Mouse (Mus musculus) hindbrain, postnatal 0 days (tissue): ENCODE data around the gene Rab40c. TPM values are rescaled to one million over a fixed set of nuclear protein-coding genes. Genes with fewer than 3 reads are reported as not detected.

Source experiments
- ATAC-seq: fragments of 200-750 bp; cut with Nextera tagmentation; 2 replicates; pipeline ENCODE4 v1.8.0; 2017; ENCODE audit warnings: mild to moderate bottlenecking, moderate TSS enrichment, moderate library complexity
- DNase-seq: peaks from one replicate; pipeline ENCODE4 v3.0.0-alpha.2; 2015; ENCODE audit warnings: low spot score
- H3K27ac ChIP-seq: fragments of 300-500 bp; sonication (generic); 2 replicates; pipeline ENCODE4 v1.5.1; 2014; ENCODE audit warnings: mild to moderate bottlenecking
- H3K27me3 ChIP-seq: fragments of 300-500 bp; sonication (generic); 2 replicates; pipeline ENCODE4 v1.6.1; 2014; ENCODE audit warnings: low read length, mixed read lengths; ENCODE audit not compliant: insufficient read depth
- H3K36me3 ChIP-seq: fragments of 300-500 bp; sonication (generic); 2 replicates; pipeline ENCODE4 v1.6.1; 2014; ENCODE audit warnings: low read length, mixed read lengths; ENCODE audit not compliant: insufficient read depth
- H3K4me1 ChIP-seq: fragments of 300-500 bp; sonication (generic); 2 replicates; pipeline ENCODE4 v1.6.1; 2014; ENCODE audit warnings: antibody characterized with exemption, low read length, mixed read lengths; ENCODE audit not compliant: insufficient read depth
- H3K4me2 ChIP-seq: fragments of 300-500 bp; sonication (generic); 2 replicates; pipeline ENCODE4 v1.6.1; 2014; ENCODE audit warnings: low read depth, mild to moderate bottlenecking, low read length, moderate library complexity, mixed read lengths
- H3K4me3 ChIP-seq: fragments of 300-500 bp; sonication (generic); 2 replicates; pipeline ENCODE4 v1.5.1; 2014; ENCODE audit warnings: low read length
- H3K9ac ChIP-seq: fragments of 300-500 bp; sonication (generic); replicated peaks from 2 replicates; pipeline ENCODE4 v1.6.1; 2014; ENCODE audit warnings: mild to moderate bottlenecking, low read length, moderate library complexity, mixed read lengths
- H3K9me3 ChIP-seq: fragments of 300-500 bp; sonication (generic); 2 replicates; pipeline ENCODE4 v1.6.1; 2016; ENCODE audit warnings: low read length, mixed read lengths
- CTCF ChIP-seq: IDR thresholded peaks from 2 replicates; pipeline ENCODE4 v1.5.1; 2016; ENCODE audit warnings: antibody characterized with exemption, control low read depth, low read depth
- WGBS: fragments of 180-500 bp; shearing (Covaris S2); extraction: QIAGEN DNeasy Blood & Tissue Kit; methylation state at CpG from one replicate; pipeline ENCODE4 v1.1.7; 2014; 5-methylcytosine and 5-hydroxymethylcytosine counted together
- polyA plus RNA-seq: library from polyadenylated mRNA; unstranded; fragments of >200 nt; fragmentation: Nextera tagmentation; extraction: Ambion mirVana; gene quantifications from 2 replicates; pipeline ENCODE4 v1.2.1, GENCODE M21; 2015
- total RNA-seq: library from RNA; depleted of rRNA; stranded (reverse); fragments of >200 nt; gene quantifications from 2 replicates; pipeline ENCODE4 v1.2.3, GENCODE M21; 2014

Rab40c gene
- total and polyA plus RNA-seq, 2 experiments from 2014 or later, result 34.7 to 39.1 TPM

GRCm38 (mm10) chr17:25948051-25948450, 28.5 kb upstream of the Rab40c start:
- no peak overlapping the region for H3K9ac ChIP-seq
- no peak for DNase-seq
- H3K27ac ChIP-seq, result no peak overlapping the region
- no peak for ATAC-seq
- 64% methylated on average over 8 of the region's 8 CpGs for WGBS
- no peaks in the 10 kb centered on the region for H3K4me1 ChIP-seq
- H3K9me3 ChIP-seq, result no peaks in the 10 kb centered on the region
- H3K4me2 ChIP-seq, result no peak overlapping the region
- peaks cover 7% of the 10 kb centered on the region; the same call in 1 of the 2 replicates for H3K27me3 ChIP-seq
- TF ChIP-seq CTCF, result no peak
- H3K36me3 ChIP-seq, result no peaks in the 10 kb centered on the region
- no peak overlapping the region for H3K4me3 ChIP-seq

GRCm38 (mm10) chr17:25947576-25947975, 28.0 kb upstream of the Rab40c start:
- no peak overlapping the region for H3K9ac ChIP-seq
- ATAC-seq (no peak), DNase-seq (no peak)
- 81% methylated on average over 4 of the region's 4 CpGs for WGBS
- H3K9me3 ChIP-seq, result no peaks in the 10 kb centered on the region
- no peak for TF ChIP-seq CTCF
- H3K27ac ChIP-seq, result no peak overlapping the region
- no peak overlapping the region for H3K4me2 ChIP-seq
- no peaks in the 10 kb centered on the region for H3K36me3 ChIP-seq
- no peak overlapping the region for H3K4me3 ChIP-seq
- peaks cover 7% of the 10 kb centered on the region; the same call in 1 of the 2 replicates for H3K27me3 ChIP-seq
- no peaks in the 10 kb centered on the region for H3K4me1 ChIP-seq

DNA sequence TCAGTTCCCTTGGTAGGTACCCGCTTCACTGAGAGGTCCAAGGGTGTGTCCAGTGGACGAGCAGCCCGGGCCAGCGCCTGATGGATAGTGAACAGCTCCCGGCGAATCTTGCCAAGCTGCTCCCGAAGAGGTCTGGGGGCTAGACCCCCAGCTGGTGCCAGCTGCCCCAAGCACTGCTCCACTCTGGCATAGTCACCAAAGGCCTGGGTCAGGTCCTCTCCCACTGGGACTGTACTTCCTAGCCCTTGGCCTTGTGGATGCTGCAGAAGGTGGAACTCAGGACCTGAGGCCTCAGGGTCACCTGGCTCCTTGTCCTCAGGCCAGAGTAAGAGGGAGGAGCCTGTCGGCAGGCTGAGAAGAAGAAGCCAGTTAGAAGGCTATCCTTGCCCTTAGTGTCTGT, 27.4 kb upstream of the Rab40c start:
- Histone ChIP-seq H3K4me2 (no peak overlapping the region), H3K27me3 (peaks cover under 1% of the 10 kb centered on the region; the same call in 1 of the 2 replicates), H3K4me3 (no peak overlapping the region), H3K27ac (no peak overlapping the region), H3K36me3 (no peaks in the 10 kb centered on the region), H3K9ac (no peak overlapping the region), H3K9me3 (no peaks in the 10 kb centered on the region), H3K4me1 (no peaks in the 10 kb centered on the region)
- ATAC-seq (no peak), DNase-seq (no peak)
- 76% methylated on average over 8 of the region's 8 CpGs for WGBS
- TF ChIP-seq CTCF, result no peak

GRCm38 (mm10) chr17:25946349-25946748, 26.8 kb upstream of the Rab40c start:
- Histone ChIP-seq H3K4me1 (no peaks in the 10 kb centered on the region), H3K36me3 (no peaks in the 10 kb centered on the region), H3K27me3 (no peaks in the 10 kb centered on the region), H3K4me3 (no peak overlapping the region), H3K9ac (no peak overlapping the region), H3K27ac (no peak overlapping the region), H3K4me2 (no peak overlapping the region), H3K9me3 (no peaks in the 10 kb centered on the region)
- no peak for TF ChIP-seq CTCF
- ATAC-seq, result no peak
- no peak for DNase-seq
- 77% methylated on average over 7 of the region's 7 CpGs for WGBS

DNA sequence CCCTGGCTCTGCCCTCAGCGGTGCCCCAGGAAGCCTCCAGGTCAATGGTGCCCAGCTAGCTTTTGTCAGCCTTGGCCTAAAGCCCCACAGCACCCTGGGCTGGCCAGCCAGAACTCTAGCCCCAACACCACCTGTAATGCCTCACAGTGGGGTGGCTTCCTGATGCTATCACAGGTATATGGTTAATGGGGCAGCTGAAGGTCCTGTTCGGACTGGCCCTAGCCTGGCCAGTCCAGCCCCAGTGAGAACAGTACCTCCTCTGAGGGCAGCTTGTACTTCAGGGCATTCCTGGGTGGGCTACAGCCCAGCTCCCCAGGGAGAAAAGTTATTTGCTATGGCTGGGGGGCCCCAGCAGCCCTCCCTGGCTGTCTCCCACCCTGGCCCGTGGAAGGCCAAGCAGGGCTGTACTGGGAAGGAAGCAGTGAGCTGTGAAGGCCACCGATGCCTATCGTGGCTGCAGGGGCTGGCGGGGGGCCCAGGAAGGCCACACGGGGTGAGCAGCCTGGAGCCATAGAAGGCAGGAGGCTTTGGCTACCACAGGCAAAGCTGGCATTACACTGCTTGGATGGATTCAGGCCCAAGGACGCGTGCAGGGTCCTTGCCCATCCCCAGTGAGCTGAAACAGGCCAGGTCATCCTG, 26.1 kb upstream of the Rab40c start:
- DNase-seq (no peak), ATAC-seq (no peak)
- H3K27me3 ChIP-seq, result no peaks in the 10 kb centered on the region
- 49% methylated on average over 9 of the region's 9 CpGs for WGBS
- no peak overlapping the region for H3K4me2 ChIP-seq
- H3K9me3 ChIP-seq, result no peaks in the 10 kb centered on the region
- H3K9ac ChIP-seq, result no peak overlapping the region
- H3K4me1 ChIP-seq, result peaks cover 4% of the 10 kb centered on the region
- H3K27ac ChIP-seq, result no peak overlapping the region
- no peak overlapping the region for H3K4me3 ChIP-seq
- no peaks in the 10 kb centered on the region for H3K36me3 ChIP-seq
- no peak for TF ChIP-seq CTCF

DNA sequence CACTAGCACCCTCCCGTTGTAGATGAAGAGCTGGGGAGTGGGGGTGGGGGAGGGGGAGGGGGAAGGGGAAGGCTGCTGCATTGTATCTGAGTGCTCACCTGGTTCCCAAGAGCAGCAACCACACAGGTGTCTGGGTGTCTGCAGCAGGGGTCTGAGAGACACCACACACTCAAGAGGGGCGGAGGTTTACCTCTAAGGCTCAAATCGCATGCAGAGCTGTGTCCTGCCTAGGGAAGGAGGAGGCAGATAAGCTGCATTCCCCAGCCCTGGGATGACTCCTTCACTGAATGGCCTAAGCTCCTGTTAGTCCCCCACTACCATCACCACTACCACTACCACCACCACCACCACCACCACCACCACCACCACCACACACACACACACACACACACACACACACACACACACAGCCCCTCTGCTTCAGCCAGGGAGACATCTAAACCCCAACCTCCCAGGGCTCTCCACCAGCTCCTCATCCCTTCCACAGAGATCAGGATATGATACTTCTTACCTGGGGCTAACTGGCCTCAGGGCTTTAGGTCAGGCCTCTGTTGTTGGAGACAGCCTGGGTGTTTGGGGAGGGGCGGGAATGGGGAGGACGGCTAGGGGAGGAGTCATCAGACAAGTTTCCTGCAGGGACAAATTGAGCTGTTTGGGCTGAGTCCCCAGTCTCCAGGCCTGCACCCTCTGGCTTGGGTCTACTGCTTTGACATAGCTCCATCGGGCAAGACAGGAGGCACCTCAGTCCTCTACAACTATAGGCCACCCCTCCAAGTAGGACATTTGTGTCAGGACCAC, 25.0 kb upstream of the Rab40c start, which contains the start of the genes Pigq and Nhlrc4:
Gene Pigq, minus strand, starts transcription at position 571 of the 798 bp plus-strand sequence.
Gene Nhlrc4, minus strand, starts transcription at position 596 of the 798 bp plus-strand sequence.
- Histone ChIP-seq H3K9ac (no peak within 1 kb of the TSS), H3K27ac (no peak within 1 kb of the TSS), H3K27me3 (no peaks in the 10 kb centered on the region), H3K9me3 (no peaks in the 10 kb centered on the region), H3K4me3 (no peak within 1 kb of the TSS), H3K4me1 (peaks cover 5% of the 10 kb centered on the region), H3K36me3 (no peaks in the 10 kb centered on the region), H3K4me2 (no peak within 1 kb of the TSS)
- ATAC-seq, result no peak
- WGBS, result 49% methylated on average over 6 of the region's 6 CpGs
- no peak for TF ChIP-seq CTCF
- no peak for DNase-seq

DNA sequence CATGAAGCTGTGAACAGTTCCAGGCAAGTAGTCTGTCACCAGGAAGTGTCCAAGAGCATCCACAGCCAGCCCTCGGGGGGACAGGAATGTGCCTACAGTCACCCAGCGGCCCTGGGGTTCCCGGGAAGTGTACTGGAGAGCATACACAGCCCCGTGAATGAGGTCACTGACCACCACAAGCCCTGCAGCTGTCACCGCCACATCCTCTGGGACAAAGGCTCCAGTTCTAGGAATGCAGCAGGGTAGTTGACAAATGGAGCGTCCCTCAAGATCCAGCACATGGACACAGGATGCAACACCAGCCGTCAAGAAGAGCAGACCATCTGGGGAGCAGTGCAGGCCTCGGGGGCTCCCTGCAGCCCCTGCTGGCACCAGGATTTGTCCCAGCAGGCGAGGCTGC, 24.2 kb upstream of the Rab40c start:
- no peak for TF ChIP-seq CTCF
- DNase-seq (no peak), ATAC-seq (no peak)
- H3K9ac ChIP-seq, result no peak overlapping the region
- no peak overlapping the region for H3K27ac ChIP-seq
- H3K27me3 ChIP-seq, result no peaks in the 10 kb centered on the region
- H3K4me1 ChIP-seq, result peaks cover 5% of the 10 kb centered on the region
- H3K9me3 ChIP-seq, result no peaks in the 10 kb centered on the region
- 70% methylated on average over 9 of the region's 9 CpGs for WGBS
- H3K4me3 ChIP-seq, result no peak overlapping the region
- H3K4me2 ChIP-seq, result no peak overlapping the region
- no peaks in the 10 kb centered on the region for H3K36me3 ChIP-seq
